Mouse (Mus musculus) MEL-GATA-1-ER (cell line): ENCODE results near the gene Morc2a.

Source experiments
- DNase-seq: peaks from one replicate; pipeline ENCODE4 v3.0.0-alpha.2; 2012; ENCODE audit warnings: low read depth; ENCODE audit errors: extremely low read depth

The Morc2a gene

GRCm38 (mm10) chr11:3684232-3684631, 35.2 kb downstream of the Morc2a start:
- DNase-seq = no peak

GRCm38 (mm10) chr11:3684723-3685430, 35.9 kb downstream of the Morc2a start:
- no peak for DNase-seq

GRCm38 (mm10) chr11:3685431-3685830, 36.4 kb downstream of the Morc2a start:
- no peak for DNase-seq

DNA sequence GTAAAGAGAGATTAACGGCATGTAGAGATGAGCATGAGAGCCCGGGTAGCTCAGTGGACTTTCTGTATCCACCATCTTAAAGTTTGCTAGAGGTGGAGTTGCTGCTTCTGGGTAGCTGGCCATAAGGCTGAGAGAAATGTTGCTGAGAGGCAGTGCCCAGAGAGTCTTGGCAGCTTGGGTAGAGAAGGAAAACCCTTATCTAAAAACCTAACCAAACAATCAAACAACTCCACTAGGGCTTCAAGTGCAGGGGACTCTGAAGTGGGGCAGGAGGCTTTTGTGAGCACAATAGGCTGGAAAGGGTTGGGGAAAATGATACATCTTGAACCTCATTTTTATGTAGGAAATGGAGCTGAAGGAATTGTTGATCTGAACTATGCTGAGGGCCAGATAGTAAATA, 37.3 kb downstream of the Morc2a start:
- no peak for DNase-seq

GRCm38 (mm10) chr11:3686885-3687284, 37.9 kb downstream of the Morc2a start:
- DNase-seq = no peak

GRCm38 (mm10) chr11:3691746-3692145, 42.8 kb downstream of the Morc2a start:
- DNase-seq = no peak

DNA sequence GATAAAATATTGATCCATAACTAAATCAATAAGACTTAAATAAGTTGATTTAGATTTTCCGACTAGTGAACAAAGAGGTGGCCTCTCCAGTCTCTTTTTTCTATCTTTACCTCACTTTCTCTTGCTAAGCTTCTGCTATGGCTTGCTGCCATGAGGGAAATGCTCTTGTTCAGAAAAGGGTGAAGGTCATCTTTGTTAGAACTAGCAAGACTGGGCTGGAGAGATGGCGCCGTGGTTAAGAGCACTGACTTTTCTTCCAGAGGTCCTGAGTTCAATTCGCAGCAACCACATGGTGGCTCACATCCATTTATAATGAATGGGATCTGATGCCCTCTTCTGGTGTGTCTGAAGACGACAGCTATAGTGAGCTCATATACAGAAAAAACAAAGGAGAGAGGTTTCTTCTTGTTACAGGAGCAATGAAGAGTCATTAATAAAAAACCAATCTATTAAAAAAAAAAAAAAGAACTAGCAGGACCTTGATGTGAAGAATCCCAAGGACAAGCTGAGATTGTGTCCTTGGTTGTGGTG, 47.2 kb downstream of the Morc2a start:
- no peak for DNase-seq

DNA sequence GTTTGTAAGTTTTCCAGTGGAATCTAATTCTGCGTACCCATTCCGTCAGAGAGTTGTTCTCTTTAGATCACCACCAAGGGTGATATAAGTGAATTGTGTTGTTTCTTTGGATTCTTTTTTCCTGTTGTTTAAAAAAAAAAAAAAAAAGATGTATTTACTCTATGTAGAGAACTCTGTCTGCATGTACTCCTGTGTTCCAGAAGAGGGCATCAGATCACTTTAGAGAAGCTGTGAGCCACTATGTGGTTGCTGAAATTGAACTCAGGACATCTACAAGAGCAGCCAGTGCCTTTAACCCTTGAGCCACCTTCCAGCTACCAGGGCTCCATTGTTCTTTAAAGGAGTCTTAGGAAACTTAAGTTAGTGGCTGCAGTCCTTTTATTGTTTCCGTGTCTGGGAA, 48.5 kb downstream of the Morc2a start:
- no peak for DNase-seq

- no peak for DNase-seq
These were observed 54.4 kb downstream of the Morc2a start for GRCm38 (mm10) chr11:3703089-3703992.

DNA sequence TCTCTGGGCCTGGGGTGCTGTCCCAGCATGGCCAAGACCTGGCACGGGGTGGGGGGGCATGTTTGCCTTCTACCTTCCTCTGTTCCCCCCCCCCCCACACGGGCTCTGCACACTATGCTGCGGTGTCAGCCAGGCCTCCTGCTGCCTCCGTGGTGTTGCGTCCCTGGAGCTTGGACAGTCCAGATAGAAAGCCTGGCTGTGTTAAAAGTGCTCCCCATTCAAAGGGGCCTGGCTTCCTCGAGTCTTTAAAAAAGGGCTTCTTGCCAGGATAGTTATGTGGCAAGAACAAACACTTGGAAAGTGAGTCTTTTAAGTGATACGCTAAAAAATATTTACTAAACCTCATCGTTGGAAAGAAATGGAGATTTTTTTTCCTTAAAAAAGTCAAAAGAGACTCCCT, 55.4 kb downstream of the Morc2a start:
- no peak for DNase-seq

DNA sequence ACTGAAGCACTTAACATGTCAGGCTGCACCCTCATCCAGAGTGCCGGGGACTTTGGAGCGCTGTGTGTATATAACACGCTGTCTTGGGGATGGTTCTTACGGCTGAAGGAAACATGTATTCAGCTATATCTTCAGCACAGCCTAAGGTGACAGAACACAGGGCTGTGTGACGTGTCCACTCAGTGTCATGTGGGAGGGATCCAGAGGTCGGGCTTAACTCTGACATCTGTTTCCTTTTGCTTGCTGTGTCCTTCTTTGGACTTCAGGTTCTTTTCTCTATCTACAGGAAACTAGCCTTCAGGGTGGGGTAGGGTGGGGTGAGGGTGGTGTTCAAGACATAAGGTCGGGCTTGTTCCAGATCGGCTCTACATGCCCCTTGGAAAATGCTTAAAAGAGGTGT, 58.1 kb downstream of the Morc2a start:
- DNase-seq = no peak

DNA sequence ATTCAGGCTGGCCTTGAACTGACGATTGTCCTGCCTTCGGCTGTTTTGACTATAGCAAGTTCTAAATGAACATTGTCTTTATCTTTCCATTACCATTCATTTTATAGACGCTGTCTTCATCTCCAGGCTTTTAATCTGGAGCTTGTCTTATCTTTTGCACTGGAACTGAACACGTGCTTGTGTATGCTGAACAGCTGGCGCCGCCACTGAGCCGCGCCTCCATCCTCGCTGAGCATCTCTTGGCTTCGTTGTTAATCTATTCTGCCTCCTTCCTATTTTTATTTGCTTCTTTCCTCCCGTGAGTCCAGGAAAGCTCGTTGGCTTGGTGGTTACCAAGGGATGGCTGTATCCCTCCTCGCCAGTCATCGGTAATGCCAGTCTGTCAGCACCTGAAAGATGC, 61.2 kb downstream of the Morc2a start:
- no peak for DNase-seq

- peak; percentile 18 for DNase-seq
These were observed 65.5 kb downstream of the Morc2a start for GRCm38 (mm10) chr11:3714486-3714885.

GRCm38 (mm10) chr11:3716662-3717061, 67.7 kb downstream of the Morc2a start:
- no peak for DNase-seq

GRCm38 (mm10) chr11:3722036-3722435, 73.0 kb downstream of the Morc2a start:
- no peak for DNase-seq

- no peak for DNase-seq
These were observed 73.9 kb downstream of the Morc2a start for GRCm38 (mm10) chr11:3722861-3723260.

- no peak for DNase-seq
These were observed 74.9 kb downstream of the Morc2a start for GRCm38 (mm10) chr11:3723910-3724309.

DNA sequence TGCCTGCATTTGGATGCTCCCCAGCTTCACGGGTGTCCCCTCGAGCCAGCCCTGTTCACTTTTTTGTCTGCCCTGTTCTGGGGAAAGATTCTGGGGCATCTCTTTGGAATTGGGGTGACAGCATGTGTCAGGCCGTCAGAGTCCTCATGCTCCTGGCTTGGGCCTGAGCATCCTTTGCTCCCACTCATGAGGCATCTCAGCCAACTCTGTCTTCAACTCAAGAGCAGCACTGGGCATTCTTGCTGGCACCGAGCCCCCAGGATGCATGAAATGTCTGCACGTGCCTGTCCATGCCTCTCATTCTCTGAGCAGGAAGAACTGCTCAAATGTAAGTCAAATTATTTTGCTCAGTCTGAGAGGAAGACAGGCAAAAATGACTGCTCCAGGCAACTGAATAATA, 75.7 kb downstream of the Morc2a start:
- DNase-seq = no peak

DNA sequence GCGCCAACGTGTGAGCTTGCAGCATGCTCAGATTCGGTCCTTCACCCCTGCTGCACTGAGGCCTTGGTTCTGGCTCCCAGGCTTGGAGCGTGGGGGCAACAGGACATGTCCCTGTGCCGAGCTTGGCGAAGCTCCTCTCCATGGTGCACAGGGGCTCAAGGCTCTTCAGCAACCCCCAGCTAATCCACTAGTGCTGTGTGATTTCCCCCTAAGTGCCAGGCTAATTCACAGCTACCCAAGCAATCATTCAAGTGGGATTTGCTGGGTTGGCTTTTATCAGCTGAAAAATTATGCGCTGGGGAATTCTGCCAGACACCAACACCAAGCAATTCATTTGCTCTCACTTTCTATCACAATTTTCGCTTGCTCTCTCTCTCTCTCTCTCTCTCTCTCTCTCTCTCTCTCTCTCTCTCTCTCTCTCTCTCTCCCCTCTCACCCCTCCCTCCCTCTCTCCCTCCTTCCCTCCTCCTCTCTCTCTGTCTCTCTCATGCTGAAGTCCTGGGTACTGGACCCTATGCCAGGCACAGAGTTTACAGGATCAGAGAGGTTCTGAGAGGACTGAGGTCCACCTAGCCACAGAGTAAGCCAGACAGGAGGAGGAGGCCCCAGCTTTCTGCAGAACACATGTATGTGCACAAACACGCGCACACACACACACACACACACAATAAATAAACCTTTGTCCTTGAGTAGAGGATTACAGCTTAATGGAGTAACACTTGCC, 76.5 kb downstream of the Morc2a start:
- DNase-seq = no peak

DNA sequence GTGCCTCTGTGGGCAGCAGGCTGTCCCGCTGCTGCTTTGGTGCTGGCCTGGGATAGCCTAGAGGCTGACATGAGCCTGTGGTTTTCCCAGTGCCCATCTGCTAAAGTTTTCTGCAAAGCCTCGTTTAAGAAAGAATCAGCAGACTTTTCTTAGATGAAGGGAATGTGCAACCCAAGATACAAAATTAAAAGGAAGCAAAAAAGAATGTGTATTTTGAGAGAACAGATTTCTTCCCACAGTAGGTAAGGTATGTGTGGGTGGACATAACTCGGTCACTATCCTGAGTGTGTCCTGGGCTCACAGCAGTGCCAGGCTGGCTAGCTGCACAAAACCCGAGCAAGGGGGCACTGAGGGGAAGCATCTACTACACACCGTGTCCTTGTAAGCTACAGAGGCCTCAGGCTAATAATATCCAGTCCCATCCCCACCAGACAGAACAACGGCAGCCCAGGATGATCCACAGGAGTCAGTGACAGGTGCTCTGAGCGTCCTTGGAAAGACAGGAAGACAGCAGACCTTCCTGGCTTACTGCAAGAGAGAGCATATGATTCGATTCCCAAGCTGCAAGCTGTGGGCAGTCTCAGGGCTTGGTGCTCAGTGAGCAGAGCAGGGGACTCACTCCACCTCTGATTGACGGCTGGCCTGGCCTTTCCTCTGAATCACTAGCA, 78.6 kb downstream of the Morc2a start:
- no peak for DNase-seq

- DNase-seq = no peak
These were observed 82.5 kb downstream of the Morc2a start for GRCm38 (mm10) chr11:3731469-3731868.
